Mouse (Mus musculus) cerebellum, adult 11 months (tissue): ENCODE measurements around the gene Chst15.

Experiments used
- DNase-seq: peaks from one replicate; pipeline ENCODE4 v3.0.0; 2022

The Chst15 gene

DNA sequence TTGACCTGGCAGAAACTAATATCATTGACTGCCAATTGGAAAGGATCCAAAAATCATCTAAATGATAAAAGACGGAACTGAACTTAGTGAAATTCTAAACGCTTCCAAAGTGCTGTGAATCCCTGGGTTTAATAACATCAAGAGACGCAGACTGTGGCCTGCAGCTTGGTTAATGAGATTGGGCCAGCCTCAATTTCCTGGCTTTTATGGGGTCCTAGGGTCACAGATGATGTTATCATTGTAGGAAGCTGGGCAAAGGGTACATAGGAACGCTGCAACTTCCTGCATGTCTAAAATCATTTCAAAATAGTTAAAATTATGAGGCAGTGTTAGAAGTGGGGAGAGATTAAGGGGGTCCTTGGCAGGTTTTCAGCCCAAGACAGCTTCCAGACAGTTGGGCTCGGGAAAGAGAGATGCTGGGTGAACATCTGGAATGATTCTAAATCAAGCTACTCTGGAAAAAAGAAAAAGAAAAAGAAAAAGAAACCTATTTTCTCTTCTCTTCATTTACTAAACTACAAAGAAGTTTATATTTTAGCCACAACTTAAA is 17.3 kb downstream of the Chst15 start:
- no peak for DNase-seq

DNA sequence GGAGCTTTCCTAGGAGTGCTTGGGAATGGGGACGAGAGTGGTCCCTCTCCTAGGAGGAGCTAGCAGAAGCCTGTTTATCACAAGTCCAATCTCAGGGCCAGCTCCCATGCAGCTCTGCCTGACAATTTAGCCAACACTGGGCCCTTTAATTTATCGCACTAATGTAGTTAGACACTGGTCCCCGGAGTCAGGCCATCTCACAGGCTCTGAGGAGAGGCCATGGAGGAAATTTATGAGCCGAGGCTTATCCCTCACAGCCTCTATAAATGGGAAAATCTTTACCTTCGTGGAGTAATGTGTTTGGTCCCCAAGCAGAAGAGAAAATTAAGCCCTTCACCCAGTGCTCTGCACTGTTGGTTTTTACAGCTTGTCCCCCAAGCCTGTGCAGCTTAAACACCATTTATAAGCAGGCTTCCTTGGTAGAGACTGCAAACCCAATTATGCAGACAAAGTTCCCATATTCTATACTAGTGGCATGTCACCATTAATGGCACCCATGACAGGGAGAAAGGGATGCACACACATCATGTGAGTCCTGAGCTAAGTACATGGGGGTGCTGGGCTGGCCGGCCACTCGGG is 18.5 kb downstream of the Chst15 start:
- no peak for DNase-seq

DNA sequence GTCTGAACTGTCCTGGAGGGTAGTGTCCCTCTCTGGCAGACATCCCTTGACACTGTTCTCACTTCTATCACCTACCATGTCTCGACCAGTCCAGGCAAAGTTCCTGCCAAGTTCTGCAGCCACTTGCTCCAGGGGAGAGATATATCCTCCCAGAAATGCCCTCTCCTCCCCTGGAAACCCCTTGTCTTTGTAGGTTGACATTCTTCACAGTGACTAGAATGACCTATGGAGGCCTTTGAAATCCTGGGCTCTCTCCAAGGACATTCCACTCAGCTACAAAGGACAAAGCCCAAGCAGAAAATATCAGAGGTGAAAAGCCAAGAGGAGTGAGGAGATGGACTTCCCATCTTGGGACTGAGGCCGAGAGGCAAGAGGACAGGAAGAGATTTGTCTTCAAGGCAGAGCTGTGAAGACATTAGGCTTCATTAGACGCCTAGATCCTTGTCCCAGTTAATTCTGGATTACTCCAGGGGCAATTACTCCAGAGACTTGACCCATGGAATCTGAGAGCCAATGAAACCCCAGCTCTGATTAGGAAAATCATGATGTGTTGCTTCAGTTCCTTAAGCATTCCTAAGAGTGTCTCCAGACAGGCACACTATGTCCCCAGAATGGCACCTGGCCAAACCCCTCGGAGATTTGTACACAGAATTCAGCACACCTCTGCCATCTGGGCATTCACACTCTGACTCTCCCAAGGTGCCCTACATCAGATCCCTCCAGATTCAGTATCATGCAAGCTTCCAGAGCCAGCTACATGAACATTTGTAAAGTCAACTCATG is 20.2 kb downstream of the Chst15 start:
- DNase-seq: no peak

GRCm38 (mm10) chr7:132296132-132296531 is 20.9 kb downstream of the Chst15 start:
- DNase-seq: peak; percentile 68

DNA sequence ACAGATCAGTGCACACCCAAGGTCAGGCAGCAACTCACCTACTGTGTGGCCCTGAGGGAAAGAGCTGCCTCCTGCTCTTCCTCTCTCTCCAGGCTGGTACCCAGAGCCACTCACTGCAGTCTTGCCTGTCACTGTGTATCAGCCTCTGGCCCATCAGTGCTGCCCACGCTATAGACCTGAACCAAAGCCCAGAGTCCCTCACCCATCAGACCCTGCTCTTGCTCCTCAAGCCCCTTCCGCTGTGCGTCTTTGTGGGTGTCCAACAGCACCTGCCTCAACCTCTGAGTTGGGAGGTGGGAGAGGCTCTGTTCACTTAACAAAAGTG is 29.7 kb downstream of the Chst15 start:
- no peak for DNase-seq

DNA sequence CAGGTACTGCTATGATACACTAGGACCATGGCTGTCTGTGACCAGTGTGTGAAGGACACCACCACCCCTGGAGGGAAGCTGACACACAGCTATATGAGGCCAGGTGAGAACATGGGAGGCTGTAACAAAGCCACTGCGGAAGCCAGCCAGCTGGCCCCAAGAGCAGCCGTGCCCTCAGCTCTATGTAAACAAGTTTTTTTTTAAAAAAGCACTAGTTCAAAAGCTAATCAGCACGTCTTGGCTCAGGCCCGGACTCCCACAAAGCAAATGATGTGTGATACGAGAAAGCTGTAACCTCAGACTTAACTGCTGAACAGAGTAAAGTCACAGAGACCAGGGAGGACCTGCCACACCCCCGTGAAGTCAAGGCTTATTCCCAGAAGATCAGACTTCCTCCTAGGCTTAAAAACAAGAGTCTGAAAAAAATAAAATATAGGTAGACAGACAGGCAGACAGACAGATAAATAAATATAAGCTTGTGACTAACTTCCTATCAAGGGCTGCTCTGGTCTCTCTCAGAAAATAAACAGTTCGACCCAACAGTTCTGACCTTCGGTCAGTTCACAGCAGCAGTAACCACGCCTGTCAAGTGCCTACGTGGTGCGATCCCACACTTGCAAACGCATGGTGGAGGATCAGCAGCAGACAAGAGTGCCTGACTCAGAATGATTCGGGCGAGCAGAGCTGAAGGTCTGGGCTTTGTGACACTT is 30.2 kb downstream of the Chst15 start:
- DNase-seq: no peak

DNA sequence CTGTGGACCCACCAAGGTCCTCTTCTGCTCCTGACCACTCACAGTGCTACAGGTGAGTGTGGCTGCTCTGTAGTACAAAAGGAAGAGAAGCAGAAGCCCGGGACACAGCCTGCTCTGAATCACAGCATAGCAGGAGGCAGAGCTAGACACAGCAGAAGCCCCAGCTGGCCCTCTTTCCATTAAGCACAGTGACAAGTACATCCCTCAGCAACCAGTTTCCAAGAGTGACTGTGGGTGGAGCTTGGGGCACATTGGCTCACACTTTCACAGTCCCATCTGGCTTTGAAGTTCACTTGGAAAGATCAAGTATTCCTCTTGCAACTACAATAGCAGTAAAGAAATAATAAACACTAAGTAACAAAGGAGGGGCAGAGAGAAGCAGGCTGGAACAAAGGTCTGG is 32.2 kb downstream of the Chst15 start:
- no peak for DNase-seq

GRCm38 (mm10) chr7:132284048-132284737 is 32.8 kb downstream of the Chst15 start:
- DNase-seq: no peak

- no peak for DNase-seq
These were observed 34.5 kb downstream of the Chst15 start for GRCm38 (mm10) chr7:132282576-132282975.

- no peak for DNase-seq
These were observed 34.9 kb downstream of the Chst15 start for GRCm38 (mm10) chr7:132282161-132282560.

- peak; percentile 66 for DNase-seq
These were observed 35.3 kb downstream of the Chst15 start for GRCm38 (mm10) chr7:132281753-132282152.

DNA sequence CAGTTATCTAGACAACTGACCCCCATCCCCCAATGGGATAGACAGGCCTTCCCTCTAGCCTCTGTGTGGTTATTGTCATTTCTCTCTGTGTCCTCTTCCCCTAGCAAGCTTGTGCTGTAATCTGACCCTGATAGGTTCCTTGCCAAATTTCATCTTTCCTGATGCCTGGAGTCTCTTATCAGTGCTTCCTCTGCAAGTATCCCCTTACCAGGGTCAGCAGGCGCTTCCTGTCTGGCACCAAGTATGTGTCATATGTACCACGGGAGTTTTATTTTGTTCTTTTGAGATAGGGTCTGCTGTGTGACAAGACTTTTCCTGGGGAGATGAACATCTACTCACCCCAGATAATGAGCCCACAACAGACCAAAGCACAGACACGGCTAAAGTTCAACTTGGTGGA is 38.4 kb downstream of the Chst15 start:
- DNase-seq: no peak

- DNase-seq: no peak
These were observed 40.7 kb downstream of the Chst15 start for GRCm38 (mm10) chr7:132276287-132276686.

GRCm38 (mm10) chr7:132273741-132274513 is 43.1 kb downstream of the Chst15 start:
- no peak for DNase-seq

GRCm38 (mm10) chr7:132272984-132273383 is 44.0 kb downstream of the Chst15 start:
- DNase-seq: no peak

DNA sequence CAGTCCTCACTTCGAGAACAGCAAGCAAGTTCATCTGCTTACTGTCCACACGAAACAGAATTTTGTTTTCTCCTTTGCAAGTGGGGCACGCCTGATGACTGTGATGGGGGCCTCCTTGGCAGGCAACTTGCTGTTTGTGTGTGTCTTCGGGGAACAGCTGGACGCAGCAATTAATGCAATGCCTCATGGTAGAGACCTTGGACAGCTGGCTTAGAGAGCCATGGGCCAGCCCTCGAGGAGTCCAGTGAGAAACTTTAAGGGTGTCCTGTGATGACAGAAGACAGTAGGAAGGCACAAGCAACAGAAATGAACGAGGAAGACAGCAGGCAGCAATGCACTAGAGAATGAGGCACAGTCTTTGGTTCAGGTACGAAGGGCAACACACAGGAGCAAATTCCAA is 46.7 kb downstream of the Chst15 start:
- no peak for DNase-seq

DNA sequence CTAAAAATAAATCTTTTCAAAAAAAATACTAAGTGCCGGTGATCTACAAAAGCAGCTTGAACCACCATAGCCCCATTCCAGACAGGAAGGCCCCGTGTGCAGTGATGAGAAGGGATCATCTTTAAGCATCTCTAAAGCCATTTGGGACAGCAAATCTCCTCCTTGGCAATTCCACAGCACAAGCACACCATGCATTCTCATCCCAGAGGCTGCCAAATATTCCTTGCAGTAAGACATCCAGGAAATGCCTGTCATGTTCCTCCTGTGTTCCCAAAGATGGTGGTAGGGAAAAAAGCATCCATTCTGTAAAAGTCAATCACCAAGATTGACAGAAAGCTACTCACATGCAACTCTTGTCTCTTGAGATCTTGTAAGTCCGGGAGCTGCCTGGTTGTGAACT is 47.4 kb downstream of the Chst15 start:
- DNase-seq: no peak

DNA sequence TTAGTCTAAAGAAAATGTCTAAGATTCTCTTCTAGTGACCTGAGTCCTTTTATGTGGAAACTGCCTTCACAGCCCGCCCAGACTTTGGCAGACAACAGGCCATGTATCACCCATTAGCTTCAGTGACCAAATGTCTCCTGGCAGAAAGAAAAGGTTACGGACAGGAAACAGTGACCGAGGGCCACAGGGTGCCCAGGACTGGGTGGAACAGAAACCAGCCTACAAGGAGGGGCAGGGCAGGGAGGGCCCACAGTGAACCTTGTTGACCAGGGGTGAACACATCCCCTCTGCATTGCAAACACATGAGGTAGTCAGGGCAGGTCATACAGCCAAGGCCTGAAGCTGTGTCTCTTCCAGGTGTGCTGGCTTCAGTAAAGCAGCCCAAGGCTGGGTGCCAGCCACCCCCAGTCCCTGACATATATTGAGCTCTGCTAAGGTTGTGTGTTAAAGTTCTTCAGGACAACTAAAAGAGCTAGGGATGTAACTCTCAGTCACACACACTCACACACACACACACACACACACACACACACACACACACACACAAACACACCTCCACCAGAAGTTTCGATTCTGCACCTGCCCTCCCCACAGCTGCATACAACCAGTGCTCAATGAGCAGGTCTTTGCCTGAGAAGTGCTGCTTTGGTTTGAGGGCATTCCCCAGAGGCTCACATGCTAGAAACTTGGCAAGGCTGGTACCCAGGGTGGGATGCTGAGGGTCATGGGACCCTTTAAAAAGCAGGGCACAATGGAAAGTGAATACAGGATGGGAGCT is 49.1 kb downstream of the Chst15 start:
- DNase-seq: peak; percentile 42

DNA sequence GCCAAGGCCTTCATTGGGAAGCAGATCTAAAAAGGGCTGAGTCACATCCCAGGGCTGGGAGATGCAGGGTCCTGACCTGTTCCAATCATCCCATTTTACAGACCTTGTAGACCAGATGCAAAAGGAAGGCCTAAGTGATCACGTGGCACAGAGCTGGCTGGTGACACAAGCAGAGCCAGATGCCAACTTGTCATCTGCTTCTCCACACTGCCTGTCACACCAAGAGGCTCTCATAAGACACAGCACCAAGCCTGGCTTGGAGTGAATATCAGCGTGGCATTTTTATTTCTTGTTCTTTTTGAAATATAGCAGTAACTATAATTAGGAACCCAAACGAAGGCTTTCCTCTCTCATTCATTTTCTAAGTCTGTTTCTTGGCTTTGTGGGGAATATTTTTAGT is 52.3 kb downstream of the Chst15 start:
- no peak for DNase-seq

- no peak for DNase-seq
These were observed 53.8 kb downstream of the Chst15 start for GRCm38 (mm10) chr7:132263186-132263585.

DNA sequence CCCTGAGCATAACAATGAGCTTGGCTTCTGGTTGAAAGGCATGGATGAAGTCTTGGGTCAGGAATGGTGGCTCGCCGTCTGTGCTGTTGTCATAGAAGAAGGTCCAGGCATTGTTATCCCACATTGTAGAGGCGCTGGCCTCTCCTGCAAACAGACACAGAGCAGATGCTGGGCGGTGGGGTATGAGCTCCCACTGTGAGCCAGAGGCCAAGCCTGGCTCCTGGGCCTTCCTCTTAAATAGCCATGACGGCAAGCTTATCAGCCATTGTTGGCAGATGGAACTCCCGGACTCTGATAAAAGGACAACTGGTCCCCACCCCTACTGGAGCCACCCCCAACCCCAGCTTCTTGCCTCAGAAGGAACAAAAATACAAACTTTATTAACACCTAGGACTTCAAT is 54.3 kb downstream of the Chst15 start:
- no peak for DNase-seq

DNA sequence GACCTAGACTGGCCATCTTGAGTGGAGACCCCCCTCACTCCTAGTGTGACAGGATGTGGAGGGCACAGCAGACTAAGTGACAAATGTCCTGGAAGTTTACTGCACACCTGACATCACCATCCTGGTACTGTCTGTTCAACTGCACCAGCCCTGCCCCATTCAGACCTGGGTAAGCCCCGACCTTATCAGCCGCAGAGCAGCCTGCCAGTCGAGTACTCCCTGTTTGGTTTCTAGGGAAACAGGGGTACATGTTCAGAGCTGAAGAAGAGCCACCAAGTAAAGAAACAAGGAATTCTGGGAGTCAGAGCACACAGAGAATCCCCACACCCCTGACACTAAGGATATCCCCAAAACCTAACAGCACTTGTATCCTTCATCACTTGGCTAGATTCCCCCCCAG is 55.1 kb downstream of the Chst15 start:
- no peak for DNase-seq
